Mouse (Mus musculus): ENCODE measurements at regions not wholly inside any gene's neighbourhood (a gene's known extent, or its start where the extent isn't known, plus 50 kb on each side); places are given as distances from the start of the nearest gene placed in this dataset.

DNA sequence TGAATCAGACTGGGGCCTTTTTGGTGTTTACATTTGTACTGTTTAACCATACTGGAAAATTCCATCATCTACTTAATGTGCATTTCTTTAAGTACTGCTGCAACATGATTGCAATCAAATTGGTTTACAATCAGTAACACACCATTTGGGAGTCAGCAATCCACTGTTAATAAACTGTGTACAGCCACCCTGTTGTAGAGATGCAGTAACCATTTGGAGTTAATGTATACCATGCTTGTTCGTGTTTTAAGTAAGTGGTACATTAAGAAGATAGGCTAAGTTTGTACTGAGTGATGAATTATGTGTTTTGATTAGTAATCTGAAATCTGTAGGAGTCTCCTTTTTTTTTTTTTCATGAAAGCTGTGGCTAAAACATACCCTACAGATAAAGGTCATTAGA lies 206.1 kb downstream of the 9330182O14Rik start:
- TF ChIP-seq CTCF (IDR thresholded peaks at IDR 0.05): no peak
- TF ChIP-seq EP300 (IDR thresholded peaks at IDR 0.05): no peak
